Mouse (Mus musculus) hindbrain, embryonic 16.5 days (tissue): ENCODE measurements at regions not wholly inside any gene's neighbourhood (a gene's known extent, or its start where the extent isn't known, plus 50 kb on each side); places are given as distances from the start of the nearest gene placed in this dataset.
"Not testable (repeated sequence)": the region's sequence is repeated elsewhere in the genome, so short reads cannot be mapped to it uniquely, and the experiment has no call there.

Experiments
- ATAC-seq: fragments of 200-750 bp; cut with Nextera tagmentation; 2 replicates; pipeline ENCODE4 v1.8.0; 2017; ENCODE audit warnings: moderate TSS enrichment, moderate library complexity
- H3K27ac ChIP-seq: fragments of 300-500 bp; sonication (generic); 2 replicates; pipeline ENCODE4 v1.5.1; 2014; ENCODE audit warnings: low read depth, mild to moderate bottlenecking, control low read depth, low read length, moderate library complexity
- H3K27me3 ChIP-seq: fragments of 300-500 bp; sonication (generic); replicated peaks from 2 replicates; pipeline ENCODE4 v1.6.1; 2014; ENCODE audit warnings: low read length; ENCODE audit not compliant: control insufficient read depth, insufficient read depth
- H3K36me3 ChIP-seq: fragments of 300-500 bp; sonication (generic); 2 replicates; pipeline ENCODE4 v1.6.1; 2014; ENCODE audit warnings: mild to moderate bottlenecking, low read length, moderate library complexity, mixed read lengths; ENCODE audit not compliant: control insufficient read depth, insufficient read depth
- H3K4me1 ChIP-seq: fragments of 300-500 bp; sonication (generic); 2 replicates; pipeline ENCODE4 v1.6.1; 2014; ENCODE audit warnings: low read depth, low read length; ENCODE audit not compliant: control insufficient read depth, insufficient read depth
- H3K4me2 ChIP-seq: fragments of 300-500 bp; sonication (generic); 2 replicates; pipeline ENCODE4 v1.6.1; 2014; ENCODE audit warnings: mild to moderate bottlenecking, low read length, control low read depth, moderate library complexity
- H3K4me3 ChIP-seq: fragments of 300-500 bp; sonication (generic); 2 replicates; pipeline ENCODE4 v1.5.1; 2014; ENCODE audit warnings: mild to moderate bottlenecking, low read length, control low read depth, moderate library complexity
- H3K9ac ChIP-seq: fragments of 300-500 bp; sonication (generic); 2 replicates; pipeline ENCODE4 v1.6.1; 2014; ENCODE audit warnings: low read depth, mild to moderate bottlenecking, control low read depth, low read length, moderate library complexity
- H3K9me3 ChIP-seq: fragments of 300-500 bp; sonication (generic); 2 replicates; pipeline ENCODE4 v1.6.1; 2014; ENCODE audit warnings: mild to moderate bottlenecking, low read length, moderate library complexity; ENCODE audit not compliant: control insufficient read depth
- WGBS: fragments of 180-500 bp; shearing (Covaris S2); extraction: QIAGEN DNeasy Blood & Tissue Kit; methylation state at CpG from one replicate; pipeline ENCODE4 v1.1.7; 2014; 5-methylcytosine and 5-hydroxymethylcytosine counted together

GRCm38 (mm10) chr3:65608385-65608784, 57.6 kb upstream of the Lekr1 start:
- WGBS = 59% methylated on average over 5 of the region's 5 CpGs
- Histone ChIP-seq H3K9me3 (no peaks in the 10 kb centered on the region), H3K9ac (no peak overlapping the region), H3K27me3 (no peaks in the 10 kb centered on the region), H3K4me3 (no peak overlapping the region), H3K36me3 (no peaks in the 10 kb centered on the region), H3K27ac (no peak overlapping the region), H3K4me1 (no peaks in the 10 kb centered on the region), H3K4me2 (no peak overlapping the region)
- no peak for ATAC-seq

- no peaks in the 10 kb centered on the region for H3K9me3 ChIP-seq
- H3K36me3 ChIP-seq = no peaks in the 10 kb centered on the region
- no peak overlapping the region for H3K27ac ChIP-seq
- H3K4me1 ChIP-seq = no peaks in the 10 kb centered on the region
- WGBS = 86% methylated on average over 3 of the region's 3 CpGs
- no peak overlapping the region for H3K4me3 ChIP-seq
- H3K27me3 ChIP-seq = no peaks in the 10 kb centered on the region
- H3K9ac ChIP-seq = no peak overlapping the region
- H3K4me2 ChIP-seq = no peak overlapping the region
- ATAC-seq = no peak
Observed at GRCm38 (mm10) chr3:65611712-65612111, 54.3 kb upstream of the Lekr1 start.

DNA sequence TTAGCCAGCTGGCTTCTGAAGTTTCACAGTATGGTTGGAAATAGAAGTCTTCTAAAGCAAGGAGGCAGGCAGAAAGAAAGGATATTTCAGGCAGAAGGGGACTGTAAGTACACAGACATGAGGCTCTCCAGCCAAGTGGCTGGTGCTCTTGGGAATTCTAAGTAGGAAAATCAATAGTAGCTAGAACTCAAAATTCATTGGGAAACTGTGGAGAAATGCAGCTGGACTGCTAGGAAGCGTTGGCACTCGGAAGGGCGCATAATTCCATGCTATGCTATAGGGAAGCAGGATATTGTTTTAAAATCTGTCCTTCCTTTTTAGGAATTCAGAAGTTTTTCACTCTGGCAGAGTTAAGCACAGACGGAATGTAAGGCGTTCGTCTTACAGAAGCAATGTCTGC, 53.6 kb upstream of the Lekr1 start:
- H3K9me3 ChIP-seq = no peaks in the 10 kb centered on the region
- H3K27me3 ChIP-seq = no peaks in the 10 kb centered on the region
- no peaks in the 10 kb centered on the region for H3K36me3 ChIP-seq
- no peak overlapping the region for H3K4me3 ChIP-seq
- H3K27ac ChIP-seq = no peak overlapping the region
- H3K4me2 ChIP-seq = no peak overlapping the region
- WGBS = 56% methylated on average over 6 of the region's 6 CpGs
- ATAC-seq = peak; percentile 37; the same call in 1 of the 2 replicates
- H3K9ac ChIP-seq = no peak overlapping the region
- no peaks in the 10 kb centered on the region for H3K4me1 ChIP-seq

GRCm38 (mm10) chr3:65612968-65613367, 53.1 kb upstream of the Lekr1 start:
- H3K4me3 ChIP-seq = no peak overlapping the region
- ATAC-seq = no peak
- no peak overlapping the region for H3K27ac ChIP-seq
- no peaks in the 10 kb centered on the region for H3K27me3 ChIP-seq
- no peaks in the 10 kb centered on the region for H3K36me3 ChIP-seq
- H3K9me3 ChIP-seq = no peaks in the 10 kb centered on the region
- no peak overlapping the region for H3K4me2 ChIP-seq
- no peak overlapping the region for H3K9ac ChIP-seq
- no peaks in the 10 kb centered on the region for H3K4me1 ChIP-seq
- WGBS = 65% methylated on average over 6 of the region's 6 CpGs

- WGBS = 75% methylated on average over 8 of the region's 8 CpGs
- ATAC-seq, H3K4me3 ChIP-seq, H3K27me3 ChIP-seq, H3K9ac ChIP-seq, H3K27ac ChIP-seq, H3K4me1 ChIP-seq, H3K4me2 ChIP-seq, H3K36me3 ChIP-seq, H3K9me3 ChIP-seq: not testable (repeated sequence)
Observed at GRCm38 (mm10) chr3:65614901-65615300, 51.1 kb upstream of the Lekr1 start.
